Mouse (Mus musculus) liver, adult 2 months (tissue): ENCODE results near the gene Spata13.

Source experiments
- CTCF ChIP-seq: fragments of 200-500 bp; IDR thresholded peaks from 2 replicates; pipeline ENCODE4 v1.5.1; 2011; ENCODE audit warnings: low read depth, low read length, control low read depth
- POLR2A ChIP-seq: fragments of 200-500 bp; IDR thresholded peaks from 2 replicates; pipeline ENCODE4 v1.6.1; 2011; ENCODE audit warnings: low read length, control low read depth; ENCODE audit not compliant: insufficient read depth; ENCODE audit errors: extremely low read depth

DNA sequence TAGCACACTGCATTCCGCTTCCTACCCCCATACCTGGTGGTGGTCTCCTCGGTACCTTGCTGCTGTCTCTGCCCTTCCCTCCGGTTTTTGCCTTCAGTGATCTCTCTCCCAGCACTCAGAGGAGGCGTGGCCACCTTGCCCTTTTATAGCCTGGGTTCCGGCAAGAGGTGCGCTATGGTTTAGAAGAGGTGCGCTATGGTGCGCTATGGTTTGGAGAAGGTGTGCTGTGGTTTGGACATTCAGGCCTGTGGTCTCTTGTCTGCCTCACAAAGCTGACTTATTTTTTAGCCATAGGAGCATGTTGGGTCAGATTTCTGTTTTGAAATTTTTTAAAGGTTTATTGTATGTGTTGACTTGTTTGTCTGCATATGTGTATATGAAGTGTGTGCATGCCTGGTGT is 176.1 kb downstream of the Spata13 start:
- TF ChIP-seq CTCF (no peak), POLR2A (no peak)
